Mouse (Mus musculus): ENCODE measurements around the gene Ipmk. TPM values are rescaled to one million over a fixed set of nuclear protein-coding genes. Genes with fewer than 3 reads are reported as not detected.

Ipmk gene
- total and polyA plus RNA-seq, 2 experiments from 2014 or later: 14.4 to 19.0 TPM

DNA sequence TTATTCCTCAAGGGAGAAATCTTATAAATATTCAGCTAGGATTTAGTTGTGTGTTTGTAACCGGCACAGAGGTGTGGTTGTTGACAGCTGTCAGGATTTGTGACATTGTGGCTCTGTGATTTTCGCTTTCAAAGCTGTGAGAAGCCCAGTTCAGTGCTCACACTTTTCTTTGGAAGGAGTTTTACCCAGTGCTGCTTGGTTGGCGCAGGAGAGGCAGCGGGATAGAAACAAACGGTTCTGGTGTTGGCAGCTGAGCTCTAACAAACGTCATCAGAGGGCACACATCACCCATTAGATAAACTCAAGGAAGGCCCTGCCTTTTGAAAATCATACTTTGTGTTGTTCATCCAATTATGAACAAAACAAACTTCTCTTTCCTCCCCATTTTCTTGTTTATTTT, 79.2 kb downstream of the Ipmk start:
- Histone ChIP-seq H3K9ac (replicated peaks; ENCODE audit: low read length) (no peak overlapping the region), H3K4me3 (ENCODE audit: low read length) (no peak overlapping the region), H3K4me2 (ENCODE audit: low read depth, low read length) (no peak overlapping the region), H3K4me1 (ENCODE audit: insufficient read depth, low read length) (no peaks in the 10 kb centered on the region), H3K9me3 (ENCODE audit: low read length) (no peaks in the 10 kb centered on the region), H3K27ac (no peak overlapping the region), H3K36me3 (ENCODE audit: insufficient read depth, low read length) (no peaks in the 10 kb centered on the region), H3K27me3 (ENCODE audit: insufficient read depth, low read length) (no peaks in the 10 kb centered on the region)
- DNase-seq (ENCODE audit: low spot score) (peak; percentile 8), ATAC-seq (no peak)
- no peak for TF ChIP-seq CTCF (IDR thresholded peaks at IDR 0.05; ENCODE audit: low read depth)
- WGBS: 48% methylated on average over 6 of the region's 6 CpGs

DNA sequence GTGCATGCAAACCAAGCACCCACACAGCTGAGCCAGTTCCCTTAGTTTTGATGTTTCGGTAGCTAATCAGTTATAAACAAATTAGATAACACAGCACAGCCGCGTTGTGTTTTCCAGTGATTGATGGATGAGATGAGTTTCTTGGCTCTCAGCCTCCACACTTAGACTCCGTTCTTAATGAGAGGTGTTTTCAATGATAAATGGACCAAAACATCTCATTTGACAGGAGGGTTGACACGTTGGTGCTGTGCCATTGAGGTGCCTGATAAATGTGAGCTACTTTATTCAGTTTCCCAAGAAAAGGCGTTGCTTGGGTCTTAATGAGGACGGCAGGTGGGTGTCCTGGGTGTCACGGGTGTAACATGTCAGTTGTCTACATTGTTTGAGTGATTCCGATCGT, 79.8 kb downstream of the Ipmk start:
- H3K27ac ChIP-seq: no peak overlapping the region
- no peak for ATAC-seq
- peak; percentile 41 for DNase-seq (ENCODE audit: low spot score)
- no peak for TF ChIP-seq CTCF (IDR thresholded peaks at IDR 0.05; ENCODE audit: low read depth)
- H3K4me1 ChIP-seq (ENCODE audit: insufficient read depth, low read length): no peaks in the 10 kb centered on the region
- no peak overlapping the region for H3K4me2 ChIP-seq (ENCODE audit: low read depth, low read length)
- WGBS: 47% methylated on average over 10 of the region's 10 CpGs
- no peaks in the 10 kb centered on the region for H3K36me3 ChIP-seq (ENCODE audit: insufficient read depth, low read length)
- H3K27me3 ChIP-seq (ENCODE audit: insufficient read depth, low read length): no peaks in the 10 kb centered on the region
- no peaks in the 10 kb centered on the region for H3K9me3 ChIP-seq (ENCODE audit: low read length)
- no peak overlapping the region for H3K4me3 ChIP-seq (ENCODE audit: low read length)
- no peak overlapping the region for H3K9ac ChIP-seq (replicated peaks; ENCODE audit: low read length)

DNA sequence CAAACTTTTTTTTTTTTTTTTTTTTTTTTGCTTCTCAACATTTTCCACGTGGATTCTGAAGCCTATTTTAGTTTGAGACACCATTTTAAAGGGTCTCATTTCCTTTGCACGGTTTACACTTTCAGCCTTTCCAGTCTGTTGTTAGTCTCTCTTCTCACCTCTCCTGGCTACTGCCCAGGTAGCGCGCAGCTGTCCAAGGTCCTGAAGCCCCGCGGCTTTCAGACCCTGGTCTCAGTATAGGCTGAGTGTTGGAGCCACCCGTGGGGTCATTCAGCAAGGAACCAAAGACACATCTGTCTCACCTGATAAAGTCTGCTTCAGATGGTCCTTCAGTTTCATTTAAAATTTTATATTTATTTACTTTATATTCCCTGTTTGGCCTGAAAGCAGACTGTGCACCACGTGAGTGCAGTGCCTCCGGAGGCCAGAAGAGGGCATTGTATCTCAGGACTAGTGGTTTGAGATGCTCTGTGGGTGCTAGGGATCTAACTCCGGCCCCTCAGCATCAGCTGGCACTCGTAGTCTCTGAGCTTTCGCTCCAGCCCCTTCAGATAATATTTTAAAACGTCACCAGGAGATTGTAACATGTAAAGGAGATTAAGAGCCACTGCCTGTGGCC, 80.8 kb downstream of the Ipmk start:
- TF ChIP-seq CTCF (IDR thresholded peaks at IDR 0.05; ENCODE audit: low read depth): no peak
- 65% methylated on average over 13 of the region's 13 CpGs for WGBS

DNA sequence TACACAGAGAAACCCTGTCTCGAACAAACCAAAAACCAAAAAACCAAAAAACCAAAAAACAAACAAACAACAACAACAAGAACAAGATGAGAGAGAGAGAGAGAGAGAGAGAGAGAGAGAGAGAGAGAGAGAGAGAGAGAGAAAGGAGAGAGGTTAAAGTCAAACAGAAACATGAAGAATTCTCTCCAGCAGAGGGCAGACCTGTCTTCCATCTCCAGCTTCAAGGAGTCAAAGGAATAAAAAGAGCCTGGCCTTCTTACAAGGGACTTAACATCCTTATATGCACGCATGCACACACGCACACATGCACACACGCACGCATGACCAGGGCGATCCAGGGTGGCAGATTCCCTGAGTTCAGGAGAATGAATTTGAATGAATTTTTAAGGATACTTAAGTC, 83.1 kb downstream of the Ipmk start:
- no peak overlapping the region for H3K27ac ChIP-seq
- H3K4me2 ChIP-seq (ENCODE audit: low read depth, low read length): no peak overlapping the region
- H3K4me1 ChIP-seq (ENCODE audit: insufficient read depth, low read length): no peaks in the 10 kb centered on the region
- peak; percentile 59 for TF ChIP-seq CTCF (IDR thresholded peaks at IDR 0.05; ENCODE audit: low read depth)
- no peaks in the 10 kb centered on the region for H3K36me3 ChIP-seq (ENCODE audit: insufficient read depth, low read length)
- H3K9me3 ChIP-seq (ENCODE audit: low read length): no peaks in the 10 kb centered on the region
- WGBS: 88% methylated on average over 6 of the region's 6 CpGs
- H3K27me3 ChIP-seq (ENCODE audit: insufficient read depth, low read length): no peaks in the 10 kb centered on the region
- peak; percentile 54 for DNase-seq (ENCODE audit: low spot score)
- no peak for ATAC-seq
- H3K9ac ChIP-seq (replicated peaks; ENCODE audit: low read length): no peak overlapping the region
- no peak overlapping the region for H3K4me3 ChIP-seq (ENCODE audit: low read length)

More for the DNA sequence above, 80.8 kb downstream of the Ipmk start:
- H3K4me3 ChIP-seq (ENCODE audit: low read length): no peak overlapping the region
- no peak overlapping the region for H3K4me2 ChIP-seq (ENCODE audit: low read depth, low read length)
- no peaks in the 10 kb centered on the region for H3K9me3 ChIP-seq (ENCODE audit: low read length)
- DNase-seq (ENCODE audit: low spot score) (no peak), ATAC-seq (no peak)
- H3K4me1 ChIP-seq (ENCODE audit: insufficient read depth, low read length): no peaks in the 10 kb centered on the region
- no peaks in the 10 kb centered on the region for H3K27me3 ChIP-seq (ENCODE audit: insufficient read depth, low read length)
- no peak overlapping the region for H3K27ac ChIP-seq
- no peak overlapping the region for H3K9ac ChIP-seq (replicated peaks; ENCODE audit: low read length)
- H3K36me3 ChIP-seq (ENCODE audit: insufficient read depth, low read length): no peaks in the 10 kb centered on the region

DNA sequence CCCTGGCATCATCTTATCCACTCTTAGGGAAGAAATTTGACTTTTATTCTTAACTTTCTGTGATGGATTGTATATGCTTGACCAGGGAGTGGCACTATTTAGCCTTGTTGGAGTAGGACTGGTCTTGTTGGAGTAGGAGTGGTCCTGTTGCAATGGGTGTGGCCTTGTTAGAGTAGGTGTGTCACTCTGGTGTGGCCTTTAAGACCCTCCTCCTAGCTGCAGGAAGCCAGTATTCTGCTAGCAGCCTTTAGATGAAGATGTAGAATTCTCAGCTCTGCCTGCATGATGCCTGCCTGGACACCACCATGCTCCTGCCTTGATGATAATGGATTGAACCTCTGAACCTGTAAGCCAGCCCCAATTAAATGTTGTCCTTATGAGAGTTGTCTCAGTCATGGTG, 95.5 kb downstream of the Ipmk start:
- Histone ChIP-seq H3K4me2 (ENCODE audit: low read depth, low read length) (no peak overlapping the region), H3K9me3 (ENCODE audit: low read length) (no peaks in the 10 kb centered on the region), H3K9ac (replicated peaks; ENCODE audit: low read length) (no peak overlapping the region), H3K36me3 (ENCODE audit: insufficient read depth, low read length) (no peaks in the 10 kb centered on the region), H3K4me1 (ENCODE audit: insufficient read depth, low read length) (no peaks in the 10 kb centered on the region), H3K4me3 (ENCODE audit: low read length) (no peak overlapping the region), H3K27me3 (ENCODE audit: insufficient read depth, low read length) (no peaks in the 10 kb centered on the region), H3K27ac (no peak overlapping the region)
- ATAC-seq (no peak), DNase-seq (ENCODE audit: low spot score) (no peak)
- no peak for TF ChIP-seq CTCF (IDR thresholded peaks at IDR 0.05; ENCODE audit: low read depth)

DNA sequence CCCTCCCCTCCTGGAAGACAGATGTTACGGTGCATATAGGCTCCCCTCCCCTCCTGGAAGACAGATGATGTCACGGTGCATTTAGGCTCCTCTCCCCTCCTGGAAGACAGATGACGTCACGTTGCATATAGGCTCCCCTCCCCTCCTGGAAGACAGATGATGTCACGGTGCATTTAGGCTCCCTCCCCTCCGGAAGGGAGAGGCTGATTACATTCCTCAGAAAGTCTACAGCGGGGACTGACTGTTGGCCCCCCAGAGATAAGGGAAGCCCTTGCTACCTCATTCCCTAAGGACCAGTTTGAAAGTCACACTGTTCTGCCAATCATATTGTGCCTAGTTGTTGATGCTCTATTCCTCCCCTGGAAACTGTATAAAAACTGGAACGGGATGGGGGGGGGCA, 100.1 kb downstream of the Ipmk start:
- ATAC-seq (no peak; the same call in 1 of the 2 replicates), DNase-seq (ENCODE audit: low spot score) (no peak)
- Histone ChIP-seq H3K27ac (no peak overlapping the region), H3K4me3 (ENCODE audit: low read length) (no peak overlapping the region), H3K9me3 (ENCODE audit: low read length) (no peaks in the 10 kb centered on the region), H3K4me2 (ENCODE audit: low read depth, low read length) (no peak overlapping the region), H3K27me3 (ENCODE audit: insufficient read depth, low read length) (no peaks in the 10 kb centered on the region), H3K36me3 (ENCODE audit: insufficient read depth, low read length) (no peaks in the 10 kb centered on the region), H3K9ac (replicated peaks; ENCODE audit: low read length) (no peak overlapping the region), H3K4me1 (ENCODE audit: insufficient read depth, low read length) (no peaks in the 10 kb centered on the region)
- WGBS: 73% methylated on average over 8 of the region's 8 CpGs
- no peak for TF ChIP-seq CTCF (IDR thresholded peaks at IDR 0.05; ENCODE audit: low read depth)

DNA sequence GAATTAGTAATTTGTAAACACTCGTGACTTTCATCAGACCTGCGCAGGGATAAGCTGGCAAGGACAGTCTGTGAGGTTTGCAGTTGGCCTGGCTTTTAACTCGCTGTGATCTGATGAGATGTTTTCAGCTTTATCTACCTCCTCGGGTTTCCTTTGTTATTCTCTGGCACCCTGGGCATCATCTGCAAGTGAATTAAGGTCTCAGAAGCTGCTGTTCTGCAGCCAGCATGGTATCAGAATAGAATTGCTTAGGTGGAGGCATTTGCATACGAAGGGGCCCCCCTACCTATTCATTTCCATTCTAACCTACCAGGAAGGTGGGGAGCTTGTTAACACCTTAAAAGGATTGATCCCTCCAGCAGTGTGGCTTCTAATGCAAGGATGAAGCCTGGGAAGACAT, 100.7 kb downstream of the Ipmk start:
- Histone ChIP-seq H3K27me3 (ENCODE audit: insufficient read depth, low read length) (no peaks in the 10 kb centered on the region), H3K4me2 (ENCODE audit: low read depth, low read length) (no peak overlapping the region), H3K9ac (replicated peaks; ENCODE audit: low read length) (no peak overlapping the region), H3K4me3 (ENCODE audit: low read length) (no peak overlapping the region), H3K9me3 (ENCODE audit: low read length) (no peaks in the 10 kb centered on the region), H3K4me1 (ENCODE audit: insufficient read depth, low read length) (no peaks in the 10 kb centered on the region), H3K27ac (no peak overlapping the region), H3K36me3 (ENCODE audit: insufficient read depth, low read length) (no peaks in the 10 kb centered on the region)
- WGBS: 64% methylated on average over 5 of the region's 5 CpGs
- TF ChIP-seq CTCF (IDR thresholded peaks at IDR 0.05; ENCODE audit: low read depth): no peak
- no peak for DNase-seq (ENCODE audit: low spot score)
- ATAC-seq: no peak

Data from hindbrain, postnatal 0 days (tissue).